Mouse (Mus musculus) liver, embryonic 14.5 days (tissue): Measurements from ENCODE around the gene Cit. TPM values are rescaled to one million over a fixed set of nuclear protein-coding genes. Genes with fewer than 3 reads are reported as not detected.

ENCODE experiments used
- ATAC-seq: fragments of 200-750 bp; cut with Nextera tagmentation; 2 replicates; pipeline ENCODE4 v1.8.0; 2017; ENCODE audit warnings: moderate number of reproducible peaks, mild to moderate bottlenecking, moderate library complexity; ENCODE audit not compliant: insufficient read depth
- DNase-seq, 3 experiments: peaks; one replicate each; pipeline ENCODE4 v3.0.0-alpha.2; 2012 to 2013; ENCODE audit warnings: low read depth in 3 of 3, low spot score in 3 of 3
- H3K27ac ChIP-seq: fragments of 300-500 bp; sonication (generic); 2 replicates; pipeline ENCODE4 v1.5.1; 2014; ENCODE audit warnings: moderate library complexity, mild to moderate bottlenecking, control low read depth, inconsistent platforms
- H3K27me3 ChIP-seq: fragments of 300-500 bp; sonication (generic); 2 replicates; pipeline ENCODE4 v1.6.1; 2014; ENCODE audit warnings: mild to moderate bottlenecking, low read length, moderate library complexity; ENCODE audit not compliant: control insufficient read depth, insufficient read depth
- H3K36me3 ChIP-seq: fragments of 300-500 bp; sonication (generic); replicated peaks from 2 replicates; pipeline ENCODE4 v1.6.1; 2014; ENCODE audit warnings: low read depth; ENCODE audit not compliant: control insufficient read depth, insufficient read depth
- H3K4me1 ChIP-seq, 2 experiments: fragments of 200-500 bp in 1 of 2; fragments of 300-500 bp in 1 of 2; sonication (generic) in 1 of 2; replicated peaks; 2 replicates each; pipeline ENCODE4 v1.6.1; 2012 to 2014; ENCODE audit warnings: antibody characterized with exemption in 1 of 2, inconsistent platforms in 1 of 2, low read length in 1 of 2; ENCODE audit not compliant: control insufficient read depth in 2 of 2, insufficient read depth in 2 of 2
- H3K4me2 ChIP-seq: fragments of 300-500 bp; sonication (generic); 2 replicates; pipeline ENCODE4 v1.6.1; 2014; ENCODE audit warnings: low read depth, mild to moderate bottlenecking, control low read depth, moderate library complexity
- H3K4me3 ChIP-seq, 2 experiments: fragments of 200-500 bp in 1 of 2; fragments of 300-500 bp in 1 of 2; sonication (generic) in 1 of 2; 2 replicates each; pipeline ENCODE4 v1.5.1; 2012 to 2014; ENCODE audit warnings: low read depth in 2 of 2, low read length in 2 of 2, mild to moderate bottlenecking in 2 of 2, control low read depth in 1 of 2, inconsistent platforms in 1 of 2, moderate library complexity in 1 of 2; ENCODE audit not compliant: insufficient read depth in 1 of 2
- H3K9ac ChIP-seq: fragments of 300-500 bp; sonication (generic); replicated peaks from 2 replicates; pipeline ENCODE4 v1.6.1; 2014; ENCODE audit warnings: mild to moderate bottlenecking, control low read depth, moderate library complexity
- H3K9me3 ChIP-seq: fragments of 300-500 bp; sonication (generic); 2 replicates; pipeline ENCODE4 v1.6.1; 2016; ENCODE audit warnings: low read length, mixed read lengths; ENCODE audit not compliant: control insufficient read depth
- CTCF ChIP-seq: IDR thresholded peaks from 2 replicates; pipeline ENCODE4 v1.5.1; 2016; ENCODE audit warnings: antibody characterized with exemption, low read depth, control low read depth
- EP300 ChIP-seq: IDR thresholded peaks from 2 replicates; pipeline ENCODE4 v1.6.1; 2016; ENCODE audit warnings: antibody characterized with exemption, low read depth
- WGBS: fragments of 180-500 bp; shearing (Covaris S2); extraction: QIAGEN DNeasy Blood & Tissue Kit; methylation state at CpG from one replicate; pipeline ENCODE4 v1.1.7; 2014; ENCODE audit not compliant: insufficient replicate concordance; 5-methylcytosine and 5-hydroxymethylcytosine counted together
- polyA plus RNA-seq, 2 experiments: library from polyadenylated mRNA; depleted of rRNA in 1 of 2; stranded (reverse) in 1 of 2; unstranded in 1 of 2; fragments of >200 nt; fragmentation: Nextera tagmentation in 1 of 2; extraction: Ambion mirVana in 1 of 2; gene quantifications; 2 replicates each; pipeline versions ENCODE4 v1.2.1 to v1.2.3; 2012 to 2014

The Cit gene
- polyA plus RNA-seq, 2 experiments, result 21.1 to 24.5 TPM

- H3K27me3 ChIP-seq, result no peaks in the 10 kb centered on the region
- H3K4me2 ChIP-seq, result peak overlapping the region; percentile 84
- no peak for TF ChIP-seq CTCF
- TF ChIP-seq EP300, result peak; percentile 55
- WGBS, result 62% methylated on average over 15 of the region's 15 CpGs
- peaks cover 18 to 49% of the 10 kb centered on the region in 2 experiments for H3K4me1 ChIP-seq
- peak overlapping the region; percentile 60 to 70 for H3K4me3 ChIP-seq
- peak; percentile 83 for ATAC-seq
- no peaks in the 10 kb centered on the region for H3K9me3 ChIP-seq
- H3K36me3 ChIP-seq, result peaks cover 82% of the 10 kb centered on the region
- peak in 2 of 3 experiments; percentile 32 to 52 for DNase-seq
- H3K9ac ChIP-seq, result peak overlapping the region; percentile 75
- H3K27ac ChIP-seq, result peak overlapping the region; percentile 90
Measured at GRCm38 (mm10) chr5:115947622-115948353, 102.7 kb downstream of the Cit start.

- ATAC-seq, result no peak
- no peak overlapping the region for H3K4me2 ChIP-seq
- no peak overlapping the region for H3K4me3 ChIP-seq
- DNase-seq, result no peak
- H3K9ac ChIP-seq, result no peak overlapping the region
- WGBS, result 78% methylated on average over 7 of the region's 7 CpGs
- peaks cover 98% of the 10 kb centered on the region for H3K36me3 ChIP-seq
- peaks cover 2% of the 10 kb centered on the region; the same call in 1 of the 2 replicates for H3K9me3 ChIP-seq
- TF ChIP-seq EP300 (no peak), CTCF (peak; percentile 55)
- H3K27me3 ChIP-seq, result no peaks in the 10 kb centered on the region
- peaks cover 10 to 29% of the 10 kb centered on the region in 2 experiments for H3K4me1 ChIP-seq
- no peak overlapping the region for H3K27ac ChIP-seq
Measured at GRCm38 (mm10) chr5:115950936-115951335, 105.9 kb downstream of the Cit start.

GRCm38 (mm10) chr5:115953173-115953572 is 108.1 kb downstream of the Cit start:
- ATAC-seq (no peak), DNase-seq (no peak)
- peaks cover 93% of the 10 kb centered on the region for H3K36me3 ChIP-seq
- no peak overlapping the region for H3K27ac ChIP-seq
- no peak overlapping the region for H3K4me3 ChIP-seq
- H3K9me3 ChIP-seq, result peaks cover 12% of the 10 kb centered on the region
- H3K4me2 ChIP-seq, result no peak overlapping the region
- TF ChIP-seq EP300, result no peak
- TF ChIP-seq CTCF, result peak; percentile 75
- no peak overlapping the region for H3K9ac ChIP-seq
- 93% methylated on average over 6 of the region's 6 CpGs for WGBS
- no peaks in the 10 kb centered on the region for H3K27me3 ChIP-seq
- peaks cover 5 to 12% of the 10 kb centered on the region in 2 experiments for H3K4me1 ChIP-seq

- 89% methylated on average over 6 of the region's 6 CpGs for WGBS
- H3K27ac ChIP-seq, result no peak overlapping the region
- no peaks in the 10 kb centered on the region for H3K27me3 ChIP-seq
- peaks cover 13 to 14% of the 10 kb centered on the region in 2 experiments for H3K4me1 ChIP-seq
- no peak for DNase-seq
- no peak for ATAC-seq
- H3K9me3 ChIP-seq, result peaks cover 12% of the 10 kb centered on the region
- H3K9ac ChIP-seq, result no peak overlapping the region
- peaks cover 92% of the 10 kb centered on the region for H3K36me3 ChIP-seq
- H3K4me3 ChIP-seq, result no peak overlapping the region
- no peak for TF ChIP-seq CTCF
- no peak for TF ChIP-seq EP300
- H3K4me2 ChIP-seq, result no peak overlapping the region
Measured at GRCm38 (mm10) chr5:115954084-115954483, 109.0 kb downstream of the Cit start.

GRCm38 (mm10) chr5:115954549-115954948 is 109.5 kb downstream of the Cit start:
- no peak overlapping the region for H3K27ac ChIP-seq
- DNase-seq, result no peak
- peaks cover 12% of the 10 kb centered on the region for H3K9me3 ChIP-seq
- H3K9ac ChIP-seq, result no peak overlapping the region
- TF ChIP-seq CTCF (no peak), EP300 (no peak)
- H3K4me1 ChIP-seq, result peaks cover 14 to 16% of the 10 kb centered on the region in 2 experiments
- no peaks in the 10 kb centered on the region for H3K27me3 ChIP-seq
- no peak for ATAC-seq
- H3K36me3 ChIP-seq, result peaks cover 93% of the 10 kb centered on the region
- WGBS, result 94% methylated on average over 14 of the region's 14 CpGs
- no peak overlapping the region for H3K4me2 ChIP-seq
- H3K4me3 ChIP-seq, result no peak overlapping the region
